Mouse (Mus musculus): ENCODE measurements at regions not wholly inside any gene's neighbourhood (a gene's known extent, or its start where the extent isn't known, plus 50 kb on each side); places are given as distances from the start of the nearest gene placed in this dataset.

- H3K4me2 ChIP-seq (ENCODE audit: low read depth), result no peak overlapping the region
- no peak overlapping the region for H3K27ac ChIP-seq
- H3K27me3 ChIP-seq (ENCODE audit: control insufficient read depth, insufficient read depth, low read length), result peaks cover 25% of the 10 kb centered on the region
- no peak for TF ChIP-seq EP300 (IDR thresholded peaks at IDR 0.05; ENCODE audit: low read depth)
- TF ChIP-seq CTCF (IDR thresholded peaks at IDR 0.05; ENCODE audit: low read depth), result no peak
- WGBS (ENCODE audit: insufficient replicate concordance), result 5% methylated on average over 14 of the region's 14 CpGs
- H3K9ac ChIP-seq (replicated peaks), result no peak overlapping the region
- H3K4me1 ChIP-seq (replicated peaks; ENCODE audit: control insufficient read depth in 2 of 2, insufficient read depth in 2 of 2, low read length in 1 of 2), result no peaks in the 10 kb centered on the region
- ATAC-seq (ENCODE audit: insufficient read depth) (no peak), DNase-seq (ENCODE audit: low read depth in 3 of 3, low spot score in 3 of 3) (no peak)
- H3K4me3 ChIP-seq (ENCODE audit: insufficient read depth in 1 of 2, low read depth in 2 of 2, low read length in 2 of 2), result no peak overlapping the region
- H3K36me3 ChIP-seq (replicated peaks; ENCODE audit: control insufficient read depth, insufficient read depth, low read depth), result no peaks in the 10 kb centered on the region
- H3K9me3 ChIP-seq (ENCODE audit: control insufficient read depth, low read length), result no peaks in the 10 kb centered on the region
Observed at GRCm38 (mm10) chr5:37967914-37968375, 70.6 kb upstream of the Stx18 start.

DNA sequence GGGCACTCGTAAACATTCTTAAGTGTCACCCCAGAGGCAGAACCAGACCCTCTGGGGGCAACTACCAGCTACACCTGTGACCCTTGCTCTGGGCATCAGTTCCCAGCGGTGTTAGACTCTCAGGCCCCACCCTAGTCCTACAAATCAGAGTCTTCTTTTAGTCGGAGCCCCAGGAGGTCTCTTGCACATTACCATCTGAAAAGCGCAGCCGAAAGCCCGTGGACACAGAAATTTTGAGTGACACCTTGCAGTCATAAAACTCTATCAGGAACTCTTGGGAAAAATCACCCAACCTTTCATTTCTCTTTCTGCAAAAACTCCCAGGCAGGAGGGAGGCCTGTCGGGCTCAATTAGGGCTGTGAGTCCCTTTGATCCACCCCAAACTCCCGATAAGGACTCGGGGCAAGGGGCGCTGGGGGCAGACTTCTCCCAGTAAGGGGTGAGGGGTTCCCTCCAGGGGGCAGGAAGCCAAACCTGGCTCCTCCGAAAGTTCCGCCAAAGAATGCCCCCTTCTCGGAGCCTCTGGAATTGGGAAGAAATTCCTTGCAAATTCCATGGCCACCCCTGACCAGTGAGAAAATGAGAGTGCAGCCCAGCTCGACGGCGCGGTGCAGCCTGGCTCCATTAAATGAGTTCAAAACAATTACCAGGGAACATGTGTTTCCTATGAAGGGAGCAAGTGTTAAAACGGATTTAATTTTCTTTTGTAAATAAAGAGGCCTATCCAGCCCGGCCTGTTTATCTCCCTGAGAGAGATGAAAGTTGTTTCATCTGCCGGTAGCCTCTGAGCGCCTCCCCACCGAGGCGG is 71.2 kb upstream of the Stx18 start:
- H3K36me3 ChIP-seq (replicated peaks; ENCODE audit: control insufficient read depth, insufficient read depth, low read depth), result no peaks in the 10 kb centered on the region
- no peak overlapping the region for H3K4me3 ChIP-seq (ENCODE audit: insufficient read depth in 1 of 2, low read depth in 2 of 2, low read length in 2 of 2)
- WGBS (ENCODE audit: insufficient replicate concordance), result 6% methylated on average over 23 of the region's 23 CpGs
- no peaks in the 10 kb centered on the region for H3K4me1 ChIP-seq (replicated peaks; ENCODE audit: control insufficient read depth in 2 of 2, insufficient read depth in 2 of 2, low read length in 1 of 2)
- ATAC-seq (ENCODE audit: insufficient read depth) (no peak), DNase-seq (ENCODE audit: low read depth in 3 of 3, low spot score in 3 of 3) (no peak)
- H3K9ac ChIP-seq (replicated peaks), result no peak overlapping the region
- no peak overlapping the region for H3K27ac ChIP-seq
- no peaks in the 10 kb centered on the region for H3K9me3 ChIP-seq (ENCODE audit: control insufficient read depth, low read length)
- no peak for TF ChIP-seq CTCF (IDR thresholded peaks at IDR 0.05; ENCODE audit: low read depth)
- TF ChIP-seq EP300 (IDR thresholded peaks at IDR 0.05; ENCODE audit: low read depth), result no peak
- no peak overlapping the region for H3K4me2 ChIP-seq (ENCODE audit: low read depth)
- H3K27me3 ChIP-seq (ENCODE audit: control insufficient read depth, insufficient read depth, low read length), result peaks cover 25% of the 10 kb centered on the region

GRCm38 (mm10) chr5:37963688-37964087 is 74.9 kb upstream of the Stx18 start:
- Histone ChIP-seq H3K4me1 (replicated peaks; ENCODE audit: control insufficient read depth in 2 of 2, insufficient read depth in 2 of 2, low read length in 1 of 2) (no peaks in the 10 kb centered on the region), H3K9ac (replicated peaks) (no peak overlapping the region), H3K27me3 (ENCODE audit: control insufficient read depth, insufficient read depth, low read length) (peaks cover 21% of the 10 kb centered on the region), H3K36me3 (replicated peaks; ENCODE audit: control insufficient read depth, insufficient read depth, low read depth) (no peaks in the 10 kb centered on the region), H3K4me3 (ENCODE audit: insufficient read depth in 1 of 2, low read depth in 2 of 2, low read length in 2 of 2) (no peak overlapping the region), H3K4me2 (ENCODE audit: low read depth) (no peak overlapping the region), H3K9me3 (ENCODE audit: control insufficient read depth, low read length) (no peaks in the 10 kb centered on the region), H3K27ac (no peak overlapping the region)
- 39% methylated on average over 8 of the region's 8 CpGs for WGBS (ENCODE audit: insufficient replicate concordance)
- ATAC-seq (ENCODE audit: insufficient read depth) (no peak), DNase-seq (ENCODE audit: low read depth in 3 of 3, low spot score in 3 of 3) (no peak)
- TF ChIP-seq EP300 (IDR thresholded peaks at IDR 0.05; ENCODE audit: low read depth) (no peak), CTCF (IDR thresholded peaks at IDR 0.05; ENCODE audit: low read depth) (no peak)

- H3K9ac ChIP-seq (replicated peaks), result no peak overlapping the region
- 40% methylated on average over 3 of the region's 3 CpGs for WGBS (ENCODE audit: insufficient replicate concordance)
- H3K36me3 ChIP-seq (replicated peaks; ENCODE audit: control insufficient read depth, insufficient read depth, low read depth), result no peaks in the 10 kb centered on the region
- H3K4me2 ChIP-seq (ENCODE audit: low read depth), result no peak overlapping the region
- TF ChIP-seq EP300 (IDR thresholded peaks at IDR 0.05; ENCODE audit: low read depth) (no peak), CTCF (IDR thresholded peaks at IDR 0.05; ENCODE audit: low read depth) (no peak)
- H3K4me3 ChIP-seq (ENCODE audit: insufficient read depth in 1 of 2, low read depth in 2 of 2, low read length in 2 of 2), result no peak overlapping the region
- ATAC-seq (ENCODE audit: insufficient read depth) (no peak), DNase-seq (ENCODE audit: low read depth in 3 of 3, low spot score in 3 of 3) (no peak)
- H3K4me1 ChIP-seq (replicated peaks; ENCODE audit: control insufficient read depth in 2 of 2, insufficient read depth in 2 of 2, low read length in 1 of 2), result no peaks in the 10 kb centered on the region
- H3K27me3 ChIP-seq (ENCODE audit: control insufficient read depth, insufficient read depth, low read length), result peaks cover 9% of the 10 kb centered on the region
- H3K9me3 ChIP-seq (ENCODE audit: control insufficient read depth, low read length), result no peaks in the 10 kb centered on the region
- H3K27ac ChIP-seq, result no peak overlapping the region
Observed at GRCm38 (mm10) chr5:37962513-37962912, 76.0 kb upstream of the Stx18 start.

DNA sequence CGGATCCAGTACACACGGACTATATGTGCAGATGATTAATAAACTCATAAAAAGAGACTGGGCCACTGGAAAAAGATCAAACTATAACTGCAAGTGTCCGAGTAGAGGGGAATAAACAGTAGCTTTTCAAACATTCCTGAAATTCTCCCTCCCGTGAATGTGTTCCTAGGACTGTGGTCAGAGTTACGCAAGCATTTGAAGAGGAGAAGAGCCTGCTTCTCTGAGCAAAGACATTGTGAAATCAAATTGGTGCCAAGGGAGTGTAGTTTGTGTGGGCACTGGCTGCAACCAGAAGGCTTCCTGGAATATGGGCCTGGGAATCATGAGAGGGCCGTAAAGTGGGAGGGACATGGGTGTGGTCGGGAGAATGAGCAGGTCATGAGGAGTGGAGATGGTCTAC is 78.3 kb upstream of the Stx18 start:
- 57% methylated on average over 7 of the region's 7 CpGs for WGBS (ENCODE audit: insufficient replicate concordance)
- Histone ChIP-seq H3K4me3 (ENCODE audit: insufficient read depth in 1 of 2, low read depth in 2 of 2, low read length in 2 of 2) (no peak overlapping the region), H3K9ac (replicated peaks) (no peak overlapping the region), H3K27me3 (ENCODE audit: control insufficient read depth, insufficient read depth, low read length) (no peaks in the 10 kb centered on the region), H3K4me1 (replicated peaks; ENCODE audit: control insufficient read depth in 2 of 2, insufficient read depth in 2 of 2, low read length in 1 of 2) (no peaks in the 10 kb centered on the region), H3K9me3 (ENCODE audit: control insufficient read depth, low read length) (no peaks in the 10 kb centered on the region), H3K27ac (no peak overlapping the region), H3K36me3 (replicated peaks; ENCODE audit: control insufficient read depth, insufficient read depth, low read depth) (no peaks in the 10 kb centered on the region), H3K4me2 (ENCODE audit: low read depth) (no peak overlapping the region)
- no peak for ATAC-seq (ENCODE audit: insufficient read depth)
- DNase-seq (ENCODE audit: low read depth in 3 of 3, low spot score in 3 of 3), result no peak
- TF ChIP-seq EP300 (IDR thresholded peaks at IDR 0.05; ENCODE audit: low read depth) (no peak), CTCF (IDR thresholded peaks at IDR 0.05; ENCODE audit: low read depth) (no peak)

Measured in liver, embryonic 14.5 days (tissue).